Mouse (Mus musculus) ovary, postnatal 36 days (tissue): ENCODE data around the gene Prss21.
A peak's percentile ranks its signal among the peaks of the same experiment; 100 is the strongest.
"Not testable (repeated sequence)": the region's sequence is repeated elsewhere in the genome, so short reads cannot be mapped to it uniquely, and the experiment has no call there.

Experiments used
- DNase-seq: peaks from one replicate; pipeline ENCODE4 v3.0.0; 2022; ENCODE audit warnings: low spot score, mixed read lengths

Gene Prss21

GRCm38 (mm10) chr17:23862926-23863325, 4.9 kb upstream of the Prss21 start:
- no peak for DNase-seq

GRCm38 (mm10) chr17:23868513-23868912, 657 bp downstream of the Prss21 start:
- DNase-seq = no peak

GRCm38 (mm10) chr17:23873884-23874856, 6.3 kb downstream of the Prss21 start:
- DNase-seq = peak; percentile 43

- no peak for DNase-seq
Measured at GRCm38 (mm10) chr17:23876741-23877140, 8.9 kb downstream of the Prss21 start.

- DNase-seq = no peak
Measured at GRCm38 (mm10) chr17:23877166-23877565, 9.3 kb downstream of the Prss21 start.

- DNase-seq = not testable (repeated sequence)
Measured at GRCm38 (mm10) chr17:23880576-23880975, 12.7 kb downstream of the Prss21 start, which contains the start of the genes Dcpp1 and Dcpp2. Gene Dcpp1, plus strand, starts transcription at chr17:23880876. Gene Dcpp2, plus strand, starts transcription at chr17:23880880.

GRCm38 (mm10) chr17:23917158-23917557, 49.3 kb downstream of the Prss21 start, which contains the start of gene Dcpp3:
Gene Dcpp3, plus strand, starts transcription at chr17:23917458.
- DNase-seq = not testable (repeated sequence)
